Mouse (Mus musculus) splenic B cell, adult 2 months (primary cell): Measurements from ENCODE around the gene Dlx5.

ENCODE experiments used
- DNase-seq: peaks from one replicate; pipeline ENCODE4 v3.0.0-alpha.2; 2011; ENCODE audit warnings: low read depth, low spot score
- H3K27me3 ChIP-seq: 2 replicates; pipeline ENCODE4 v1.6.1; 2012; ENCODE audit warnings: mild to moderate bottlenecking, low read length, moderate library complexity, mixed read lengths; ENCODE audit not compliant: control insufficient read depth, poor library complexity, insufficient read depth, severe bottlenecking
- H3K36me3 ChIP-seq: 2 replicates; pipeline ENCODE4 v1.6.1; 2012; ENCODE audit warnings: mild to moderate bottlenecking, low read length, moderate library complexity, mixed read lengths; ENCODE audit not compliant: control insufficient read depth, poor library complexity, insufficient read depth, severe bottlenecking

The Dlx5 gene

GRCm38 (mm10) chr6:6869961-6870800 is 11.7 kb downstream of the Dlx5 start:
- Histone ChIP-seq H3K36me3 (no peaks in the 10 kb centered on the region), H3K27me3 (peaks cover 4% of the 10 kb centered on the region; the same call in 1 of the 2 replicates)
- no peak for DNase-seq

- DNase-seq: no peak
- H3K27me3 ChIP-seq: peaks cover 4% of the 10 kb centered on the region; the same call in 1 of the 2 replicates
- H3K36me3 ChIP-seq: no peaks in the 10 kb centered on the region
These were observed 12.7 kb downstream of the Dlx5 start for GRCm38 (mm10) chr6:6869041-6869685.

- H3K27me3 ChIP-seq: peaks cover 2% of the 10 kb centered on the region; the same call in 1 of the 2 replicates
- H3K36me3 ChIP-seq: no peaks in the 10 kb centered on the region
- DNase-seq: no peak
These were observed 14.9 kb downstream of the Dlx5 start for GRCm38 (mm10) chr6:6867031-6867430.

DNA sequence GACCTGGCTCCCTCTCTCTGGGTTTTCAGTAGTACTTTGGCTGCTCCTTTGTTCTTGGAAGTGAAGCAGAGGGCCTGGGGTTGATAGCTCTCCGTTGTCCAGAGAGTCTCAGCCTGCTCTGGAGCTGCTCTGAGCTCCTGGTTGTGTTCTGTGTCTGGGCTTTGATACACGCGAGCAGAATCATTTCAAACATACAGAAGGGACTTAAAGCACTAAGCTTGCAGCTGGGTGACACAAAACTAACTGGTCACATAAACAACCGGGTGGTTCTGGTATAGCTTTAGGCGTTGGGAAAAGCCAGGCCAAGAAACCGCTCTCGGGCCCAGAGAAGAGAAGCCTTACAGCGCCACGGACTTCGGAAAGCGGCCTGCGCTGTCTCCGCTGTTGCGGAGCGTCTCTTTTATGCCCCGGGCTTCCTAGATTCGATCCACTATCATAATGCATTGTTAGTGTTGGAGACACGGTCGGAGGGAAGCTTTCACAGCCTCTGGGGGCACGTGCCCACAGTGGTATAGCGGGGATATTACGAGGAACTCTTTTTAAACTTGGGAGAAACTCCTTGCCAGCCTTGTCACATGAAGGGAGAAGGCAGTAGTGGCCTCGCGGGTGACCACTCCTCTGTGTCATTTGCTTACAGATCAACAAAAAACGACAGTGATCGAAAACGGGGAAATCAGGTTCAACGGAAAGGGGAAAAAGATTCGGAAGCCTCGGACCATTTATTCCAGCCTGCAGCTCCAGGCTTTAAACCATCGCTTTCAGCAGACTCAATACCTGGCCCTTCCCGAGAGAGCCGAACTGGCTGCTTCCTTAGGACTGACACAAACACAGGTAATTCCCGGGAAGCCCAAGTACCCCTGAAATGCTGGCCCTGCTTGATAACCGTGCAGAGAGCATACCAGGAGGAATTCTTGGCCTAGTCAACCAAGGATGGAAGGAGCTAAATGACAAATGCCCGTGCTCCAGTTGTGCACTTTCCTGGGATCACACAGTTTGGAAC is 17.1 kb downstream of the Dlx5 start:
- no peak for DNase-seq
- no peaks in the 10 kb centered on the region for H3K36me3 ChIP-seq
- H3K27me3 ChIP-seq: peaks cover 2% of the 10 kb centered on the region; the same call in 1 of the 2 replicates

GRCm38 (mm10) chr6:6863955-6864354 is 17.9 kb downstream of the Dlx5 start:
- H3K36me3 ChIP-seq: no peaks in the 10 kb centered on the region
- peaks cover 1% of the 10 kb centered on the region; the same call in 1 of the 2 replicates for H3K27me3 ChIP-seq
- no peak for DNase-seq

- no peak for DNase-seq
- H3K27me3 ChIP-seq: 0 out of 2 replicates have a peak, but pooled peaks cover 2% of the 10 kb centered on the region
- H3K36me3 ChIP-seq: no peaks in the 10 kb centered on the region
These were observed 18.6 kb downstream of the Dlx5 start, which contains the start of gene Dlx6 for GRCm38 (mm10) chr6:6863160-6863870. TSS of gene Dlx6 (plus strand) at chr6:6863334.

GRCm38 (mm10) chr6:6862611-6863010 is 19.3 kb downstream of the Dlx5 start:
- H3K27me3 ChIP-seq: 0 out of 2 replicates have a peak, but pooled peaks cover 2% of the 10 kb centered on the region
- DNase-seq: no peak
- H3K36me3 ChIP-seq: no peaks in the 10 kb centered on the region

GRCm38 (mm10) chr6:6861798-6862428 is 20.0 kb downstream of the Dlx5 start:
- Histone ChIP-seq H3K36me3 (no peaks in the 10 kb centered on the region), H3K27me3 (0 out of 2 replicates have a peak, but pooled peaks cover 2% of the 10 kb centered on the region)
- DNase-seq: no peak

DNA sequence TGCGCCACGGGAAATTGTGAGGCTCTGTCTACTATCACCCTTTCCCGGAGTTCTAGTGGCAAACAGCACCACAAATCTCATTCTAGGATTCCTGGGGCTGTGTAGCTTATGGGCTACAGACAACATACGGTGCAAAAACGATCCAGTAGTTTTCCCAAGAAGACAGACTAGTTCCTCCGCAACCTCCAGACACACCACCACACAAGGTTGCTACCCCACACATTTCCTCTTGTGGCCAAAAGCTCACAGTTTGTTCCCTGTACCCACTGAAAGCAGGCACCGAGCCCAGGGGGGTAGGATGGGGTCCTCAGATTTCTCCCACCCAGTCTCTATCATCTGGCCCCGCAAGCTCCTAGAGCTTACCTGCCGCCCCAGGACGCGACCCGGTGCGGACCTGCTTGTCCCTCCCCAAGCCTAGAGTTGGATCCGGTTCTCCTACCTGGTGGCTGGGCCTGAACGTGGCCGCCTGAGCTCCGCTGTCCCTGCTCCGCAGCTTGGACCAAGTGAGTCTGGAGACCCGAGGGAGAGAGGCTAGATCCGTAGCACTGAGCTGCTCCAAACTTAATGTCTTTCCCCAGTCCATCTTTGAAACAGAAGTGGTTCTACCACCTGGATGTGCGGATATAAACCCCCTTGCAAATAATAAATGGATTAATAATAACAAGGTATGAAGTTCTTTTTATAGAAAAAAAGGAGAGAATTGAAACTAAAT is 20.6 kb downstream of the Dlx5 start:
- no peak for DNase-seq
- 0 out of 2 replicates have a peak, but pooled peaks cover 2% of the 10 kb centered on the region for H3K27me3 ChIP-seq
- no peaks in the 10 kb centered on the region for H3K36me3 ChIP-seq

- no peak for DNase-seq
- Histone ChIP-seq H3K27me3 (0 out of 2 replicates have a peak, but pooled peaks cover 2% of the 10 kb centered on the region), H3K36me3 (no peaks in the 10 kb centered on the region)
These were observed 21.3 kb downstream of the Dlx5 start for GRCm38 (mm10) chr6:6860411-6861085.

DNA sequence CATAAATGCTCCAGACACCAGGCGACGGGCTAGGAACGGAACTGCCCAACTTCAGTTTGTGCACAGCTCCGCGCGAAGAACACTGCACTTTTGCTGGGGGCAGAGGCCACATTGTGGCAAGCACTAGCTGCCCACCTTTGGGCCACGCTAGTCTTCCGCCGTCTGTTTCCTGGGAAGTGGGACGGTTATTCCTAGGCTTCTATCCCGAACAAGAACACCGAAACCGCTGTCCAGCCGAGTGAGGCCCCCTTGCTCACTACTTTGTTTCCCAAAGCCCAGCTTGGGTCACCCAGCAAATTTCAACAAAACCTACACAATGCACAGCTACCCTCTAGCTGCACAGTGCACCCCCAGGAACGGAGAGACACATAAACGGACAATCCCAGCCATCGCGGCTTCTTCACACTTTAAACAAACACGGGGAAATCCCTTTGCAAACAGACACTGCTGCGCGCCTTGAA is 21.9 kb downstream of the Dlx5 start:
- no peaks in the 10 kb centered on the region for H3K36me3 ChIP-seq
- no peak for DNase-seq
- 0 out of 2 replicates have a peak, but pooled peaks cover 2% of the 10 kb centered on the region for H3K27me3 ChIP-seq

DNA sequence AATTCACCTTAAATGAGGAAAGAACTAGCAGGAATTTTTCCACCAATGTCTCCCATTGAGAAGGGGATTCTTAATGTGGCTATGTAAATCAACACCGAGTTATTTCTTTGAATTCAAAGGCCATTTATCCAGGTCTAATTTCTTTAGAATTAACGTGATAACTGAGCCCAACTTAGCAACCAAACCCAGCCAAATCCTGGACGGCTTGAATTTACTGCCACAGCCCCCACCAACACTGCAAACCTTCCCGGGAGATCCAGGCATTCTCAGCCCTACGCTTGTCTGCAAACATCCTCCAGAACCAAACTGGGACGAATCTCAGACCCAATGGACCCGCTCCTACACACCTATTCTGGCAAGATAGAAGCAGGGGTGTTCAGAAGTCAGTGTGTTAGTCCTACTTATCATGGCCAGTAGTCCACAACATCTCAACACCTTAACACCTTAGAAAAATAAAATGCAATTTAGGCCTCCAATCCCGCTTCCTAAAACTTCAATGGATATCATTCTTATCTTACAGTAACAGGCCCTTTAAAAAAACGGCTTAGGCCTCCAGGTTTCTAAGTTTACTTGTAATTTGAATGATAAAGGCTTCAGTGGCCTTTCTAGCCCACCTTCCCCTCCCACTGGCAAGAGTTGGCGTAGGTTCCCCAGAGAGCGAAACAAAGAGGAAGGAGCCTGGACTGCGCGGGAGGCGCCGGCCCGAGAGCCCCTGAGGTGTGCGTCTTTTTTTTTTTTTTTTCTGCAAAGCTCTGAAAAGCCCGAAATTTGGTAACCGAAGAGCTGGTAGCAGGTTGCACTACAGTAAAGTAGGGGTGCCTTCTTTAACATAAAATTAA is 22.6 kb downstream of the Dlx5 start:
- no peak for DNase-seq
- no peaks in the 10 kb centered on the region for H3K36me3 ChIP-seq
- H3K27me3 ChIP-seq: 0 out of 2 replicates have a peak, but pooled peaks cover 2% of the 10 kb centered on the region
